Mouse (Mus musculus) embryonic facial prominence, embryonic 12.5 days (tissue): ENCODE results near the gene Ndufv3. TPM values are rescaled to one million over a fixed set of nuclear protein-coding genes. Genes with fewer than 3 reads are reported as not detected.
A peak's percentile ranks its signal among the peaks of the same experiment; 100 is the strongest.
"Not testable (repeated sequence)": the region's sequence is repeated elsewhere in the genome, so short reads cannot be mapped to it uniquely, and the experiment has no call there.

Experiments used
- ATAC-seq: fragments of 200-750 bp; cut with Nextera tagmentation; 2 replicates; pipeline ENCODE4 v1.8.0; 2017; ENCODE audit not compliant: insufficient number of reproducible peaks, insufficient read depth, low FRiP score, low TSS enrichment
- H3K27ac ChIP-seq: fragments of 300-500 bp; sonication (generic); 2 replicates; pipeline ENCODE4 v1.5.1; 2016; ENCODE audit warnings: mild to moderate bottlenecking
- H3K27me3 ChIP-seq: fragments of 300-500 bp; sonication (generic); 2 replicates; pipeline ENCODE4 v1.6.1; 2016; ENCODE audit warnings: mild to moderate bottlenecking, moderate library complexity
- H3K36me3 ChIP-seq: fragments of 300-500 bp; sonication (generic); 2 replicates; pipeline ENCODE4 v1.6.1; 2016; ENCODE audit warnings: mild to moderate bottlenecking
- H3K4me1 ChIP-seq: fragments of 300-500 bp; sonication (generic); 2 replicates; pipeline ENCODE4 v1.6.1; 2016
- H3K4me2 ChIP-seq: fragments of 300-500 bp; sonication (generic); replicated peaks from 2 replicates; pipeline ENCODE4 v1.6.1; 2016; ENCODE audit warnings: mild to moderate bottlenecking, moderate library complexity
- H3K4me3 ChIP-seq: fragments of 300-500 bp; sonication (generic); 2 replicates; pipeline ENCODE4 v1.5.1; 2016; ENCODE audit warnings: mild to moderate bottlenecking
- H3K9ac ChIP-seq: fragments of 300-500 bp; sonication (generic); 2 replicates; pipeline ENCODE4 v1.6.1; 2016; ENCODE audit warnings: mild to moderate bottlenecking, moderate library complexity
- H3K9me3 ChIP-seq: fragments of 300-500 bp; sonication (generic); 2 replicates; pipeline ENCODE4 v1.6.1; 2016; ENCODE audit warnings: mild to moderate bottlenecking, moderate library complexity
- WGBS: fragments of 180-500 bp; shearing (Covaris S2); methylation state at CpG from one replicate; pipeline ENCODE4 v1.1.7; 2016; 5-methylcytosine and 5-hydroxymethylcytosine counted together
- polyA plus RNA-seq: library from polyadenylated mRNA; unstranded; fragments of >200 nt; fragmentation: Nextera tagmentation; extraction: Ambion mirVana; gene quantifications from 2 replicates; pipeline ENCODE4 v1.2.1, GENCODE M21; 2016

Ndufv3 gene
- polyA plus RNA-seq, 1 experiment from 2014 or later, result 219 TPM

- H3K27ac ChIP-seq, result peak overlapping the region; percentile 73
- WGBS, result 47% methylated on average over 4 of the region's 4 CpGs
- ATAC-seq, result no peak
Observed at GRCm38 (mm10) chr17:31540809-31541459, 21.0 kb downstream of the Ndufv3 start.

GRCm38 (mm10) chr17:31541460-31541831 lies 21.5 kb downstream of the Ndufv3 start:
- Histone ChIP-seq H3K4me3 (no peak overlapping the region), H3K9ac (no peak overlapping the region), H3K4me2 (no peak overlapping the region), H3K36me3 (no peaks in the 10 kb centered on the region), H3K27me3 (no peaks in the 10 kb centered on the region), H3K4me1 (peaks cover 14% of the 10 kb centered on the region), H3K27ac (peak overlapping the region; percentile 73), H3K9me3 (no peaks in the 10 kb centered on the region)
- 31% methylated on average over 6 of the region's 6 CpGs for WGBS
- no peak for ATAC-seq

More at GRCm38 (mm10) chr17:31540809-31541459, 21.0 kb downstream of the Ndufv3 start:
- H3K4me1 ChIP-seq, result peaks cover 16% of the 10 kb centered on the region
- no peaks in the 10 kb centered on the region for H3K9me3 ChIP-seq
- no peak overlapping the region for H3K4me2 ChIP-seq
- no peak overlapping the region for H3K4me3 ChIP-seq
- H3K36me3 ChIP-seq, result no peaks in the 10 kb centered on the region
- no peak overlapping the region for H3K9ac ChIP-seq
- no peaks in the 10 kb centered on the region for H3K27me3 ChIP-seq

- no peaks in the 10 kb centered on the region for H3K27me3 ChIP-seq
- H3K4me2 ChIP-seq, result no peak overlapping the region
- H3K4me3 ChIP-seq, result no peak overlapping the region
- H3K9ac ChIP-seq, result no peak overlapping the region
- H3K27ac ChIP-seq, result no peak overlapping the region
- no peak for ATAC-seq
- no peaks in the 10 kb centered on the region for H3K9me3 ChIP-seq
- H3K4me1 ChIP-seq, result peaks cover 14% of the 10 kb centered on the region
- no peaks in the 10 kb centered on the region for H3K36me3 ChIP-seq
- WGBS, result 27% methylated on average over 6 of the region's 6 CpGs
Observed at GRCm38 (mm10) chr17:31543574-31543973, 23.7 kb downstream of the Ndufv3 start.

- Histone ChIP-seq H3K4me2 (no peak overlapping the region), H3K9ac (no peak overlapping the region), H3K4me3 (no peak overlapping the region), H3K4me1 (peaks cover 5% of the 10 kb centered on the region; the same call in 1 of the 2 replicates), H3K9me3 (no peaks in the 10 kb centered on the region), H3K27me3 (no peaks in the 10 kb centered on the region), H3K36me3 (no peaks in the 10 kb centered on the region), H3K27ac (no peak overlapping the region)
- 85% methylated on average over 9 of the region's 9 CpGs for WGBS
- ATAC-seq, result no peak
Observed at GRCm38 (mm10) chr17:31546444-31547196, 26.7 kb downstream of the Ndufv3 start.

- 29% methylated on average over 3 of the region's 3 CpGs for WGBS
- ATAC-seq, result no peak
- H3K4me1 ChIP-seq, result no peaks in the 10 kb centered on the region
- H3K36me3 ChIP-seq, result no peaks in the 10 kb centered on the region
- no peak overlapping the region for H3K27ac ChIP-seq
- no peaks in the 10 kb centered on the region for H3K27me3 ChIP-seq
- H3K9ac ChIP-seq, result no peak overlapping the region
- H3K4me2 ChIP-seq, result no peak overlapping the region
- H3K4me3 ChIP-seq, result no peak overlapping the region
- H3K9me3 ChIP-seq, result no peaks in the 10 kb centered on the region
Observed at GRCm38 (mm10) chr17:31547974-31548373, 28.1 kb downstream of the Ndufv3 start.

- H3K27ac ChIP-seq, result no peak overlapping the region
- no peak for ATAC-seq
- H3K4me3 ChIP-seq, result no peak overlapping the region
- no peaks in the 10 kb centered on the region for H3K36me3 ChIP-seq
- no peaks in the 10 kb centered on the region for H3K4me1 ChIP-seq
- H3K4me2 ChIP-seq, result no peak overlapping the region
- WGBS, result 53% methylated on average over 8 of the region's 8 CpGs
- H3K9me3 ChIP-seq, result no peaks in the 10 kb centered on the region
- no peak overlapping the region for H3K9ac ChIP-seq
- H3K27me3 ChIP-seq, result no peaks in the 10 kb centered on the region
Observed at GRCm38 (mm10) chr17:31549389-31549788, 29.5 kb downstream of the Ndufv3 start.

DNA sequence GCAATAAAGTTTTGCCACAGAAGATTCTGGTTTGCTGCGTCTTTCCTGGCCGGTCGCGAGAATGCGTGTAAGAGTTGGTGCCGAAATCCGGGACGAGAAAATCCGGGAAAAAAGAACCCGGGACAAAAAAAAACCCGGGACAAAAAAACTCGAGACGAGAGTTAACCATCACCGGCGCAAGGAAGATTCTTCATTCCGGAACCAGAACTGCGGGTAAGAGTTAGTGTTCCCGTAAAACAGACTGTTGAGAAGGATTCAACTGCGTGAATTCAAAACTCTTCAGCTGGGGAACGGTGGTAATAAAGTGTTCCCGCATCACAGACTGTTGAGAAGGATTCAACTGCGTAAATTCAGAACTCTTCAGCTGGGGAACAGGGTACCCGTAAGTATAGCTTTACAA lies 32.7 kb downstream of the Ndufv3 start:
- not testable (repeated sequence) for H3K4me2 ChIP-seq, H3K4me3 ChIP-seq, H3K27me3 ChIP-seq, H3K9ac ChIP-seq, H3K9me3 ChIP-seq, H3K27ac ChIP-seq, H3K4me1 ChIP-seq, ATAC-seq, H3K36me3 ChIP-seq
- WGBS, result 95% methylated on average over 23 of the region's 23 CpGs

DNA sequence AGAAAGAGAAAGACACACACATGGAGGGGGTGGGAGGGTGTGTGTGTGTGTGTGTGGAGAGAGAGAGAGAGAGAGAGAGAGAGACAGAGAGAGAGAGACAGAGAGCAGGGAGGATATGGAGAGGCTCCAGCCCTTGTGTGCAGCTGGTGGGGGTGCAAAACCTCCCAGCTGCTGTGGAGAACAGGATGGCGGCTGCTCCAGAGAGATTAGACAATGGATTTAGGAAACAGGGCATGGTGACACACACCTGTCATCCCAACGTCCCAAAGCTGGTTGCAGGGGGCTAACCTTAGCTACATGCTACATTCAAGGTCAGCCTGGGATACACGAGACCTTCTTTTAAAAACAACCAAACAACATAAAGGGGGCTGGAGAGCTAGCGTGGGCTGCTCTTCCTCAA lies 36.3 kb downstream of the Ndufv3 start:
- no peak overlapping the region for H3K4me2 ChIP-seq
- 74% methylated on average over 4 of the region's 4 CpGs for WGBS
- H3K9me3 ChIP-seq, result no peaks in the 10 kb centered on the region
- no peak overlapping the region for H3K9ac ChIP-seq
- no peaks in the 10 kb centered on the region for H3K36me3 ChIP-seq
- ATAC-seq, result no peak
- no peak overlapping the region; the same call in 1 of the 2 replicates for H3K27ac ChIP-seq
- peaks cover 14% of the 10 kb centered on the region; the same call in 1 of the 2 replicates for H3K4me1 ChIP-seq
- no peaks in the 10 kb centered on the region for H3K27me3 ChIP-seq
- no peak overlapping the region for H3K4me3 ChIP-seq

- peak; percentile 83; the same call in 1 of the 2 replicates for ATAC-seq
- 41% methylated on average over 11 of the region's 11 CpGs for WGBS
- no peak overlapping the region for H3K4me2 ChIP-seq
- H3K9ac ChIP-seq, result no peak overlapping the region
- H3K36me3 ChIP-seq, result no peaks in the 10 kb centered on the region
- H3K27me3 ChIP-seq, result no peaks in the 10 kb centered on the region
- peaks cover 14% of the 10 kb centered on the region; the same call in 1 of the 2 replicates for H3K4me1 ChIP-seq
- H3K27ac ChIP-seq, result peak overlapping the region; percentile 70
- H3K4me3 ChIP-seq, result no peak overlapping the region
- no peaks in the 10 kb centered on the region for H3K9me3 ChIP-seq
Observed at GRCm38 (mm10) chr17:31557124-31557880, 37.4 kb downstream of the Ndufv3 start.

DNA sequence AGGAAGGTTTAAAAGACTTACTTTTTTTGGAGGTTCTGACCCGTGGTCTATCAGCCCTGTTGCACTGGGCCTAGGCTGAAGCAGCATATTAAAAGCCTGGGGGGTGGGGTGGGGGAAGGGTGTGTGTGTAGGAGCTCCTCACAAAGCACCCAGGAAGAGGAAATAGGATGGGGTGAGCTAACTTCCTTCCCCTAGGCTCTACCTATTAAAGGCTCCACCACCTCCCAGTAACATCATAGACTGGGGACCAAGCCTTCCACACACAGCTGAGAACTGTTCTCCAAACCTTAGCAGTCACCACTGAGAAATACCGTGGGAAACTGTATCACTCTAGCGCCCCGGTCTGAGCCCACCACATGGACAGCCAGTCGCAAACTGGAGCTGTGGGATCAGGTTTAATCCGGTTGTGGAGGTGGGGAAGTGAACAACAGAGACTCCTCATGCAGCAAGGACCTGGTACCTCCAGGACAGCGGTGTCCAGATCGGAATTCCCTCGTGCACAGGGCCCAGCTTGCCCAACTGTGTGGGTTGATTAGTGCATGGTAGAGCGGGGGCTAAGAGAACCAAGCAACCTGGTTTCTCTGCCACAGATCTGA lies 38.1 kb downstream of the Ndufv3 start:
- no peak for ATAC-seq

DNA sequence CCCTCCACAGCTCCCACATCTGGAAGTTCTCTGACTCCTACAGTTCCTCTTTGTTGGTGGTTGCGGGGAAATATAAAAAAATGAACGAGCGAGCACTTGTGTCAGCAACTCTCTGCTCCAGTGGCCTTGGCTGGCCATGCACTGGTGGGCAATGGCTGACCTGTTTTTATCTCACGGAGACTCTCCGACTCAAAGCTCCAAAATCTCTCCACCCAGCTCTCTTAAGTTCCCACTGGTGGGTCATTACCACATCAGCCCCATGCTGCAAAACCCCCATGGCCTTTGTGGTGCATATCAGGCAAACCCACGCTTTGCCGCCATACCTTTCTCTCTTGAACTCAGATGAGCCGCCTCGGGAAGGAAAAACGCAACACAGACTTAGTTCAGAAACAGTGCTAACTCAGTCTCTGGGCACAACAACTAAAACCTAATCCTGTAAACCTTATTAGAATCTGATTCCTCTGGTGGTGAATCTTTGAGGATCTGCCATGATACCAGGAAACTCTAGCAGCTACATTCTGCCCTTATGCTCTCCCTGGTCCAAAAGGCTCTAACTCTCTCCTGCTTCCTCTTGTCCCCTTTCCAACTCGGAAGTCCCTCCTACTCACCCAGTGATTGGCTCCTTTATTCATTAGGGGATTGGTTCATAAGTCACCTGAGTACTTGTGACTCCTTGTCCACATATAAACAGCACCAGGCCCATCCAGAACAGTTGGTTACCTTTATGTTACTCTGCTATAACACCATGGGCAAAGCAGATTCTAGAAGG lies 39.3 kb downstream of the Ndufv3 start:
- 0 out of 2 replicates have a peak overlapping the region, but pooled peaks have one; percentile 70 for H3K27ac ChIP-seq
- H3K4me1 ChIP-seq, result peaks cover 14% of the 10 kb centered on the region; the same call in 1 of the 2 replicates
- no peaks in the 10 kb centered on the region for H3K27me3 ChIP-seq
- H3K9ac ChIP-seq, result no peak overlapping the region
- ATAC-seq, result no peak
- 86% methylated on average over 11 of the region's 11 CpGs for WGBS
- no peaks in the 10 kb centered on the region for H3K36me3 ChIP-seq
- H3K9me3 ChIP-seq, result no peaks in the 10 kb centered on the region
- no peak overlapping the region for H3K4me3 ChIP-seq
- H3K4me2 ChIP-seq, result no peak overlapping the region

More for the DNA sequence above, 38.1 kb downstream of the Ndufv3 start:
- Histone ChIP-seq H3K4me1 (peaks cover 14% of the 10 kb centered on the region; the same call in 1 of the 2 replicates), H3K4me3 (no peak overlapping the region), H3K27me3 (no peaks in the 10 kb centered on the region), H3K4me2 (no peak overlapping the region), H3K9ac (no peak overlapping the region), H3K9me3 (no peaks in the 10 kb centered on the region), H3K27ac (peak overlapping the region; percentile 70), H3K36me3 (no peaks in the 10 kb centered on the region)
- 60% methylated on average over 10 of the region's 10 CpGs for WGBS
